Mouse (Mus musculus): Measurements from ENCODE around the gene Nfe2.
A peak's percentile ranks its signal among the peaks of the same experiment; 100 is the strongest.

- TF ChIP-seq POLR2A (IDR thresholded peaks at IDR 0.05; ENCODE audit: low read depth, low read length), result peak; percentile 33
- no peak for TF ChIP-seq CTCF (conservative IDR thresholded peaks at IDR 0.05; ENCODE audit: insufficient read depth, insufficient read length, low read depth, low read length)
Measured at GRCm38 (mm10) chr15:103239685-103240159, 18.5 kb downstream of the Nfe2 start, which contains the start of gene Cbx5.
